Mouse (Mus musculus) ES-E14 (cell line): Measurements from ENCODE around the gene Psat1. TPM values are rescaled to one million over a fixed set of nuclear protein-coding genes. Genes with fewer than 3 reads are reported as not detected.

Experiments
- DNase-seq: peaks from one replicate; pipeline ENCODE4 v3.0.0-alpha.2; 2013; ENCODE audit warnings: low read depth, low spot score
- H3K27ac ChIP-seq: 2 replicates; pipeline ENCODE4 v1.5.1; 2012; ENCODE audit warnings: low read depth, mild to moderate bottlenecking, low read length, moderate library complexity, mixed read lengths; ENCODE audit not compliant: poor library complexity, insufficient read depth, severe bottlenecking
- H3K36me3 ChIP-seq: 2 replicates; pipeline ENCODE4 v1.6.1; 2012; ENCODE audit warnings: mild to moderate bottlenecking, low read length, moderate library complexity, mixed read lengths; ENCODE audit not compliant: control insufficient read depth, poor library complexity, insufficient read depth, severe bottlenecking
- H3K4me1 ChIP-seq, 2 experiments: fragments of 150-350 bp in 1 of 2; sonication (generic) in 1 of 2; 2 replicates each; pipeline ENCODE4 v1.6.1; 2012; ENCODE audit warnings: low read length in 2 of 2, mild to moderate bottlenecking in 1 of 2, mixed read lengths in 1 of 2; ENCODE audit not compliant: control insufficient read depth in 2 of 2, insufficient read depth in 2 of 2, poor library complexity in 1 of 2
- H3K4me3 ChIP-seq, 2 experiments: fragments of 150-350 bp in 1 of 2; sonication (generic) in 1 of 2; 2 replicates each; pipeline ENCODE4 v1.5.1; 2012; ENCODE audit warnings: low read length in 2 of 2, low read depth in 1 of 2, mild to moderate bottlenecking in 1 of 2, mixed read lengths in 1 of 2; ENCODE audit not compliant: insufficient read depth in 1 of 2, poor library complexity in 1 of 2, severe bottlenecking in 1 of 2
- H3K9ac ChIP-seq: 2 replicates; pipeline ENCODE4 v1.6.1; 2012; ENCODE audit warnings: low read depth, mild to moderate bottlenecking, low read length, mixed read lengths; ENCODE audit not compliant: poor library complexity, insufficient read depth, severe bottlenecking
- H3K9me3 ChIP-seq: fragments of 150-350 bp; sonication (generic); 2 replicates; pipeline ENCODE4 v1.6.1; 2012; ENCODE audit warnings: low read depth, mild to moderate bottlenecking, low read length; ENCODE audit not compliant: control insufficient read depth, insufficient read depth
- CHD2 ChIP-seq: IDR thresholded peaks from 2 replicates; pipeline ENCODE4 v1.6.1; 2014; ENCODE audit warnings: mild to moderate bottlenecking, low read depth, low read length, inconsistent platforms
- HCFC1 ChIP-seq: IDR thresholded peaks from 2 replicates; pipeline ENCODE4 v1.6.1; 2012; ENCODE audit warnings: low read length, inconsistent platforms, borderline replicate concordance; ENCODE audit not compliant: insufficient read depth
- MAFK ChIP-seq: IDR thresholded peaks from 2 replicates; pipeline ENCODE4 v1.6.1; 2014; ENCODE audit warnings: mild to moderate bottlenecking, low read depth, low read length, inconsistent platforms; ENCODE audit not compliant: insufficient read depth
- ZC3H11A ChIP-seq: IDR thresholded peaks from 2 replicates; pipeline ENCODE4 v1.6.1; 2012; ENCODE audit warnings: low read depth, mild to moderate bottlenecking, inconsistent platforms, low read length, borderline replicate concordance
- ZNF384 ChIP-seq: IDR thresholded peaks from 2 replicates; pipeline ENCODE4 v1.6.1; 2012; ENCODE audit warnings: low read depth, low read length, inconsistent platforms
- in situ Hi-C, 2 experiments: fragments of 600-800 bp; cut with MboI; formaldehyde crosslinking; loops; one replicate each; pipeline ENCODE4 v1.15.1; 2025; ENCODE audit warnings: low sequenced_read_pairs in 2 of 2, inconsistent platforms in 1 of 2; ENCODE audit not compliant: unreplicated experiment in 2 of 2
- total RNA-seq: library from RNA; depleted of rRNA; stranded (reverse); fragments of 300-350 nt; gene quantifications from 2 replicates; pipeline ENCODE4 v1.2.3, GENCODE M21; 2012

Gene Psat1
- total RNA-seq, 1 experiment, result 183 TPM

- in situ Hi-C loops, result no loop called here
- TF ChIP-seq ZC3H11A, result peak; percentile 23; the same call in 1 of the 2 replicates
- TF ChIP-seq CHD2, result no peak
- Histone ChIP-seq H3K27ac (no peak overlapping the region), H3K36me3 (peaks cover 24% of the 10 kb centered on the region), H3K4me3 (no peak overlapping the region), H3K9ac (no peak overlapping the region), H3K9me3 (no peaks in the 10 kb centered on the region), H3K4me1 (no peaks in the 10 kb centered on the region)
- DNase-seq, result no peak
These were observed 17.9 kb upstream of the Psat1 start for GRCm38 (mm10) chr19:15965082-15965481.

DNA sequence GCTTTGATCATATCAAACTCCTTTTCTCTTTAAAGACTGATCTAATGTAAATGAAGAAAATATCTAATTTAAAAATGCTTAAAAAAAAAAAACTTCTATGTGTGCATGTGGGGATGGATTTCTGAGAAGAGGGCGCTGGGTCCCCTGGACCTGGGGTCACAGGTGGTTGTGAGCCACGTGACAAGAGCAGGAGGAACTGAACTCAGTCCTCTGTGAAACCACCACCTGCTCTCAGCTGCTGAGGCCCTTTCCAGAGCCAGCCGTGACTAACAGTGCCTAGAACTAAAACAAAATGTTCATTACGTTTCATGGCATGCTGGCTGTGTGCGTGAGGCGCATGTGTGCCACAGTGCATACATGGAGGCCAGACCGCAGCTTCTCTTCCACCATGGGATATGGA lies 17.4 kb upstream of the Psat1 start:
- Histone ChIP-seq H3K4me1 (no peaks in the 10 kb centered on the region), H3K27ac (no peak overlapping the region), H3K4me3 (no peak overlapping the region), H3K9ac (no peak overlapping the region), H3K9me3 (no peaks in the 10 kb centered on the region), H3K36me3 (peaks cover 21% of the 10 kb centered on the region)
- no peak for DNase-seq
- in situ Hi-C loops, result no loop called here
- TF ChIP-seq MAFK (no peak), HCFC1 (no peak), ZC3H11A (no peak), CHD2 (no peak), ZNF384 (no peak)

DNA sequence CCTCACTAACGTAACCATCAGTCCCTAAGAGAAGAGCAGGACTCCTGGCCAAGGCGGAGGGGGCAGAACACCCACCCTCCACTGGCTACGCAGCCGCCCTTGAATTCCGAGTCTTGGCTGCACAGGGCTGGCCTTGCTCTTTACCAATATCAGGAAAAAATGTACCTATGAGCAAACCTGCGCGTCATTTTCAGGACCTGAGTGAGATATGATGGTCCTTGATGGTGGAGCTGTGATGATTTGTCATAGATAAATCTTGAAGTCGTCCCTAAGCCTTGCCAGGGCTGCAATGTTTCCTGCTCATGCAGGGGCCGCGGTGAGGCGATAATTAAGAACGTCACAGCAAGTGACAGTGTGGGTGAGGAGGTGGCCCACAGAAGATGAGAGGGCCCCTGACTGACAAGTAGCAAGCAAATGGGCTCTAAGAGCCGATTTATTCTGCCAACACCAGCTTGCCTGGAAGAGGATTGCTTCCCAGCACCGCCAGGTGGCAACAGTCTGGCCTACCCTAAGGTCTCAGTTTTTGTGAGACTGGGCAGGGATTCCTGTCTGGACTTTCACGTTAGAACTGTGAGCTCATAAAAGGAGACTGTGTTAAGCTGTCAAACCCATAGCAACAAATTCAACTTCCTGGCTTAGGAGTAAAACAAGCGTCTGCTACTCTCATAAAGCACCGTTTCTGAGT lies 16.0 kb upstream of the Psat1 start:
- in situ Hi-C loops, result no loop called here
- H3K27ac ChIP-seq, result no peak overlapping the region
- DNase-seq, result no peak
- no peaks in the 10 kb centered on the region for H3K9me3 ChIP-seq
- TF ChIP-seq ZC3H11A (no peak), CHD2 (no peak), HCFC1 (no peak), MAFK (no peak)
- H3K4me3 ChIP-seq, result no peak overlapping the region
- no peaks in the 10 kb centered on the region for H3K4me1 ChIP-seq
- H3K36me3 ChIP-seq, result peaks cover 17% of the 10 kb centered on the region
- no peak overlapping the region for H3K9ac ChIP-seq

DNA sequence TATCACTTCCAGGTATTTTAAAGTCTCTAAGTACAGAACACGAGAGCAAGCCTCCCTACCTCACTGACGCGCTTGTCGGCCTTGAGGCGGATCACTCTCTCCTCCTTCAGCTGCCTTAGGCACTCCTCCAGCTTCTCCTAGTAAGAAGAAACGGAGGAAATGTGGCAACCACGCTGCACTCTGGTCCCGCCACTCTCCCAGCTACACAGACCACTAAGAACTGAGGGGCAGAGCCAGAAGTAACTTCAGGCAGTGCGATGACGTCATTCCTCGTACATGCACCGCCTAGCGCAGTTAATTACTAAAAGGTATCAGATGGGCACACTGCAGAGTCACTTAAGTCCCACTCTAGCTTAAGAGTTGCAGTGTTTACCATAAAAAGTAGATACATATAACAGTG lies 15.2 kb upstream of the Psat1 start:
- Histone ChIP-seq H3K36me3 (peaks cover 17% of the 10 kb centered on the region), H3K4me1 (no peaks in the 10 kb centered on the region), H3K9me3 (no peaks in the 10 kb centered on the region), H3K9ac (0 out of 2 replicates have a peak overlapping the region, but pooled peaks have one; percentile 35), H3K4me3 (no peak overlapping the region), H3K27ac (no peak overlapping the region)
- in situ Hi-C loops, result no loop called here
- no peak for DNase-seq
- TF ChIP-seq CHD2, result no peak
- no peak for TF ChIP-seq HCFC1
- TF ChIP-seq ZNF384, result no peak
- no peak for TF ChIP-seq ZC3H11A
- TF ChIP-seq MAFK, result no peak

DNA sequence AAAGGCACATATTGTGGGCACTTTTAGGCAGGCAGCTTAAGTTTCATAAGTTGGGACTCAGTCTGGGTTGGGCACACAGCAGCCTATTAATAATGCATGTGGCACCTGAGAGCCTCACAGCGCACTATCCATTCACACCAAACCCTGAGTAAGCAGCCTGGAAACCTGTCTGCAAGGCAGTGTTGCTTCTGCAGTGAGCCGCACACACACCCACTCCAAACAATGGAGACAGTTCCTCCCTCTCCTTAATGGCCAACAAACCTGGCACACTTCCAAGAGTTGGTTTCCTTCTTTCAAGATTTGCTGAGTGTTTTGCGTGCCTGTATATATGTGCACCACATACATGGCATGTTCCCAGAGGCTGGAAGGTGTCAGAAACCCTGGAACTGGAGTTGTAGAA lies 3.1 kb upstream of the Psat1 start:
- H3K27ac ChIP-seq, result no peak overlapping the region
- DNase-seq, result no peak
- H3K4me3 ChIP-seq, result no peak overlapping the region
- no peaks in the 10 kb centered on the region; the same call in 1 of the 2 replicates for H3K36me3 ChIP-seq
- peaks cover 6 to 8% of the 10 kb centered on the region in 2 experiments; a peak in 2 of 4 replicates for H3K4me1 ChIP-seq
- TF ChIP-seq MAFK, result no peak
- no peaks in the 10 kb centered on the region for H3K9me3 ChIP-seq
- no peak overlapping the region for H3K9ac ChIP-seq
- in situ Hi-C loops, result no loop called here
